Mouse (Mus musculus): ENCODE results near the gene Kcnj6. TPM values are rescaled to one million over a fixed set of nuclear protein-coding genes. Genes with fewer than 3 reads are reported as not detected.

Gene Kcnj6
- polyA plus RNA-seq, 1 experiment from 2014 or later: 3.3 TPM

GRCm38 (mm10) chr16:94765129-94765528 lies 232.4 kb downstream of the Kcnj6 start:
- DNase-seq (peak; percentile 68), ATAC-seq (ENCODE audit: low FRiP score, low TSS enrichment) (no peak)
- H3K4me2 ChIP-seq (ENCODE audit: low read length): 0 out of 2 replicates have a peak overlapping the region, but pooled peaks have one; percentile 15

GRCm38 (mm10) chr16:94760732-94761131 lies 236.8 kb downstream of the Kcnj6 start:
- no peaks in the 10 kb centered on the region for H3K27me3 ChIP-seq (ENCODE audit: control insufficient read depth, insufficient read depth, low read length)
- H3K4me2 ChIP-seq (ENCODE audit: low read length): no peak overlapping the region
- WGBS: 43% methylated on average over 9 of the region's 11 CpGs
- no peak for DNase-seq
- no peaks in the 10 kb centered on the region for H3K9me3 ChIP-seq (ENCODE audit: control insufficient read depth, low read length)
- ATAC-seq (ENCODE audit: low FRiP score, low TSS enrichment): no peak
- H3K4me1 ChIP-seq (ENCODE audit: control insufficient read depth, insufficient read depth, low read length): no peaks in the 10 kb centered on the region
- no peaks in the 10 kb centered on the region for H3K36me3 ChIP-seq (ENCODE audit: control insufficient read depth, insufficient read depth, low read length)
- no peak overlapping the region for H3K9ac ChIP-seq (replicated peaks; ENCODE audit: low read length)
- no peak overlapping the region for H3K27ac ChIP-seq (replicated peaks; ENCODE audit: low read depth, low read length)
- H3K4me3 ChIP-seq (replicated peaks; ENCODE audit: low read depth, low read length): no peak overlapping the region

More at GRCm38 (mm10) chr16:94765129-94765528, 232.4 kb downstream of the Kcnj6 start:
- Histone ChIP-seq H3K9ac (replicated peaks; ENCODE audit: low read length) (no peak overlapping the region), H3K4me1 (ENCODE audit: control insufficient read depth, insufficient read depth, low read length) (no peaks in the 10 kb centered on the region), H3K36me3 (ENCODE audit: control insufficient read depth, insufficient read depth, low read length) (no peaks in the 10 kb centered on the region), H3K27ac (replicated peaks; ENCODE audit: low read depth, low read length) (0 out of 2 replicates have a peak overlapping the region, but pooled peaks have one; percentile 20), H3K27me3 (ENCODE audit: control insufficient read depth, insufficient read depth, low read length) (no peaks in the 10 kb centered on the region), H3K4me3 (replicated peaks; ENCODE audit: low read depth, low read length) (no peak overlapping the region), H3K9me3 (ENCODE audit: control insufficient read depth, low read length) (no peaks in the 10 kb centered on the region)
- 22% methylated on average over 8 of the region's 8 CpGs for WGBS

GRCm38 (mm10) chr16:94759761-94760160 lies 237.7 kb downstream of the Kcnj6 start:
- no peak overlapping the region for H3K4me2 ChIP-seq (ENCODE audit: low read length)
- H3K9ac ChIP-seq (replicated peaks; ENCODE audit: low read length): no peak overlapping the region
- no peak overlapping the region for H3K4me3 ChIP-seq (replicated peaks; ENCODE audit: low read depth, low read length)
- H3K9me3 ChIP-seq (ENCODE audit: control insufficient read depth, low read length): no peaks in the 10 kb centered on the region
- H3K36me3 ChIP-seq (ENCODE audit: control insufficient read depth, insufficient read depth, low read length): no peaks in the 10 kb centered on the region
- DNase-seq (no peak), ATAC-seq (ENCODE audit: low FRiP score, low TSS enrichment) (no peak)
- no peaks in the 10 kb centered on the region for H3K4me1 ChIP-seq (ENCODE audit: control insufficient read depth, insufficient read depth, low read length)
- H3K27me3 ChIP-seq (ENCODE audit: control insufficient read depth, insufficient read depth, low read length): no peaks in the 10 kb centered on the region
- 54% methylated on average over 5 of the region's 5 CpGs for WGBS
- no peak overlapping the region for H3K27ac ChIP-seq (replicated peaks; ENCODE audit: low read depth, low read length)

GRCm38 (mm10) chr16:94758606-94759005 lies 238.9 kb downstream of the Kcnj6 start:
- no peaks in the 10 kb centered on the region for H3K4me1 ChIP-seq (ENCODE audit: control insufficient read depth, insufficient read depth, low read length)
- no peak overlapping the region for H3K4me2 ChIP-seq (ENCODE audit: low read length)
- H3K27ac ChIP-seq (replicated peaks; ENCODE audit: low read depth, low read length): no peak overlapping the region
- no peaks in the 10 kb centered on the region for H3K27me3 ChIP-seq (ENCODE audit: control insufficient read depth, insufficient read depth, low read length)
- H3K9ac ChIP-seq (replicated peaks; ENCODE audit: low read length): no peak overlapping the region
- no peak for ATAC-seq (ENCODE audit: low FRiP score, low TSS enrichment)
- H3K36me3 ChIP-seq (ENCODE audit: control insufficient read depth, insufficient read depth, low read length): no peaks in the 10 kb centered on the region
- WGBS: 71% methylated on average over 3 of the region's 3 CpGs
- no peak overlapping the region for H3K4me3 ChIP-seq (replicated peaks; ENCODE audit: low read depth, low read length)
- no peak for DNase-seq
- H3K9me3 ChIP-seq (ENCODE audit: control insufficient read depth, low read length): no peaks in the 10 kb centered on the region

GRCm38 (mm10) chr16:94756352-94756751 lies 241.1 kb downstream of the Kcnj6 start:
- WGBS: 88% methylated on average over 6 of the region's 6 CpGs
- no peaks in the 10 kb centered on the region for H3K4me1 ChIP-seq (ENCODE audit: control insufficient read depth, insufficient read depth, low read length)
- no peak for ATAC-seq (ENCODE audit: low FRiP score, low TSS enrichment)
- no peaks in the 10 kb centered on the region for H3K36me3 ChIP-seq (ENCODE audit: control insufficient read depth, insufficient read depth, low read length)
- no peaks in the 10 kb centered on the region for H3K27me3 ChIP-seq (ENCODE audit: control insufficient read depth, insufficient read depth, low read length)
- no peak overlapping the region for H3K4me2 ChIP-seq (ENCODE audit: low read length)
- no peak overlapping the region for H3K27ac ChIP-seq (replicated peaks; ENCODE audit: low read depth, low read length)
- H3K4me3 ChIP-seq (replicated peaks; ENCODE audit: low read depth, low read length): no peak overlapping the region
- no peaks in the 10 kb centered on the region for H3K9me3 ChIP-seq (ENCODE audit: control insufficient read depth, low read length)
- no peak overlapping the region for H3K9ac ChIP-seq (replicated peaks; ENCODE audit: low read length)
- no peak for DNase-seq

GRCm38 (mm10) chr16:94753453-94753852 lies 244.0 kb downstream of the Kcnj6 start:
- 68% methylated on average over 1 of the region's 1 CpGs for WGBS
- no peaks in the 10 kb centered on the region for H3K27me3 ChIP-seq (ENCODE audit: control insufficient read depth, insufficient read depth, low read length)
- no peak for ATAC-seq (ENCODE audit: low FRiP score, low TSS enrichment)

GRCm38 (mm10) chr16:94752781-94753180 lies 244.7 kb downstream of the Kcnj6 start:
- Histone ChIP-seq H3K9ac (replicated peaks; ENCODE audit: low read length) (no peak overlapping the region), H3K36me3 (ENCODE audit: control insufficient read depth, insufficient read depth, low read length) (no peaks in the 10 kb centered on the region), H3K4me3 (replicated peaks; ENCODE audit: low read depth, low read length) (no peak overlapping the region), H3K9me3 (ENCODE audit: control insufficient read depth, low read length) (no peaks in the 10 kb centered on the region), H3K4me2 (ENCODE audit: low read length) (no peak overlapping the region), H3K4me1 (ENCODE audit: control insufficient read depth, insufficient read depth, low read length) (no peaks in the 10 kb centered on the region), H3K27ac (replicated peaks; ENCODE audit: low read depth, low read length) (no peak overlapping the region), H3K27me3 (ENCODE audit: control insufficient read depth, insufficient read depth, low read length) (no peaks in the 10 kb centered on the region)
- WGBS: 65% methylated on average over 10 of the region's 10 CpGs
- no peak for ATAC-seq (ENCODE audit: low FRiP score, low TSS enrichment)
- no peak for DNase-seq

More at GRCm38 (mm10) chr16:94753453-94753852, 244.0 kb downstream of the Kcnj6 start:
- Histone ChIP-seq H3K9ac (replicated peaks; ENCODE audit: low read length) (no peak overlapping the region), H3K4me1 (ENCODE audit: control insufficient read depth, insufficient read depth, low read length) (no peaks in the 10 kb centered on the region), H3K4me2 (ENCODE audit: low read length) (no peak overlapping the region), H3K9me3 (ENCODE audit: control insufficient read depth, low read length) (no peaks in the 10 kb centered on the region), H3K36me3 (ENCODE audit: control insufficient read depth, insufficient read depth, low read length) (no peaks in the 10 kb centered on the region), H3K4me3 (replicated peaks; ENCODE audit: low read depth, low read length) (no peak overlapping the region), H3K27ac (replicated peaks; ENCODE audit: low read depth, low read length) (no peak overlapping the region)
- DNase-seq: peak; percentile 79

- Histone ChIP-seq H3K27ac (replicated peaks; ENCODE audit: low read depth, low read length) (no peak overlapping the region), H3K36me3 (ENCODE audit: control insufficient read depth, insufficient read depth, low read length) (no peaks in the 10 kb centered on the region), H3K4me3 (replicated peaks; ENCODE audit: low read depth, low read length) (no peak overlapping the region), H3K9ac (replicated peaks; ENCODE audit: low read length) (no peak overlapping the region), H3K9me3 (ENCODE audit: control insufficient read depth, low read length) (no peaks in the 10 kb centered on the region), H3K4me1 (ENCODE audit: control insufficient read depth, insufficient read depth, low read length) (no peaks in the 10 kb centered on the region), H3K4me2 (ENCODE audit: low read length) (no peak overlapping the region), H3K27me3 (ENCODE audit: control insufficient read depth, insufficient read depth, low read length) (no peaks in the 10 kb centered on the region)
- 76% methylated on average over 9 of the region's 9 CpGs for WGBS
- no peak for DNase-seq
- ATAC-seq (ENCODE audit: low FRiP score, low TSS enrichment): no peak
Measured at GRCm38 (mm10) chr16:94745016-94745415, 252.5 kb downstream of the Kcnj6 start.

- Histone ChIP-seq H3K4me3 (replicated peaks; ENCODE audit: low read depth, low read length) (no peak overlapping the region), H3K9ac (replicated peaks; ENCODE audit: low read length) (no peak overlapping the region), H3K27me3 (ENCODE audit: control insufficient read depth, insufficient read depth, low read length) (no peaks in the 10 kb centered on the region), H3K27ac (replicated peaks; ENCODE audit: low read depth, low read length) (no peak overlapping the region), H3K9me3 (ENCODE audit: control insufficient read depth, low read length) (no peaks in the 10 kb centered on the region), H3K4me1 (ENCODE audit: control insufficient read depth, insufficient read depth, low read length) (no peaks in the 10 kb centered on the region), H3K36me3 (ENCODE audit: control insufficient read depth, insufficient read depth, low read length) (no peaks in the 10 kb centered on the region), H3K4me2 (ENCODE audit: low read length) (peak overlapping the region; percentile 33)
- 6% methylated on average over 11 of the region's 11 CpGs for WGBS
- peak; percentile 69 for DNase-seq
- no peak for ATAC-seq (ENCODE audit: low FRiP score, low TSS enrichment)
Measured at GRCm38 (mm10) chr16:94743853-94744501, 253.5 kb downstream of the Kcnj6 start.

Data from midbrain, embryonic 14.5 days (tissue).